Comparison of ENCODE assay signal across 15 mouse cellular contexts in genomic region chr6:143830131-143830530, GRCm38 (mm10).
"Had no signal": no experiment of that assay in that cellular context is flagged by ENCODE, and none has a peak within 500 bp of the region (broad histone marks: within the 10 kb centered on the region; RNA-seq: fewer than 3 reads in every experiment).

No protein-coding gene starts in this region.

- H3K27ac ChIP-seq: liver, embryonic 15.5 days; midbrain, embryonic 10.5 days; neural tube, embryonic 12.5 days had no signal

- H3K9me3 ChIP-seq: liver, embryonic 15.5 days; midbrain, embryonic 10.5 days; neural tube, embryonic 12.5 days had no signal

- H3K4me3 ChIP-seq: liver, embryonic 15.5 days; midbrain, embryonic 10.5 days; myocyte; neural tube, embryonic 12.5 days had no signal

- H3K4me2 ChIP-seq: liver, embryonic 11.5 days; liver, embryonic 15.5 days; neural tube, embryonic 12.5 days had no signal

- H3K4me1 ChIP-seq: neural tube, embryonic 12.5 days had no signal

- H3K36me3 ChIP-seq: liver, embryonic 15.5 days had no signal

- DNase-seq: kidney, postnatal 10 days; kidney, postnatal 4 days; lung, adult 2 months; lung, postnatal 10 days; lung, postnatal 4 days; midbrain, embryonic 14.5 days; right cerebral cortex, postnatal 4 days; spleen, adult 18-20 months; thymus, adult 18-20 months; thymus, postnatal 14 days had no signal

- H3K27me3 ChIP-seq: liver, embryonic 15.5 days; neural tube, embryonic 12.5 days had no signal

- H3K9ac ChIP-seq: liver, embryonic 15.5 days; neural tube, embryonic 12.5 days had no signal
